Mouse (Mus musculus): ENCODE data around the gene Ppp2r3c.
"Not testable (repeated sequence)": the region's sequence is repeated elsewhere in the genome, so short reads cannot be mapped to it uniquely, and the experiment has no call there.

Gene Ppp2r3c

GRCm38 (mm10) chr12:55277583-55277982 is 25.2 kb downstream of the Ppp2r3c start:
- intact Hi-C loops (cut with DNase I) = not testable (repeated sequence)

- intact Hi-C loops (cut with DNase I) = no loop called here
Observed at GRCm38 (mm10) chr12:55272243-55272642, 30.6 kb downstream of the Ppp2r3c start.

- intact Hi-C loops (cut with DNase I) = not testable (repeated sequence)
Observed at GRCm38 (mm10) chr12:55263385-55263784, 39.4 kb downstream of the Ppp2r3c start.

- intact Hi-C loops (cut with DNase I) = not testable (repeated sequence)
Observed at GRCm38 (mm10) chr12:55261950-55262349, 40.8 kb downstream of the Ppp2r3c start.

GRCm38 (mm10) chr12:55242243-55242642 is 60.6 kb downstream of the Ppp2r3c start:
- intact Hi-C loops (cut with DNase I) = not testable (repeated sequence)

GRCm38 (mm10) chr12:55230520-55230861 is 72.3 kb downstream of the Ppp2r3c start:
- intact Hi-C loops (cut with DNase I) = not testable (repeated sequence)

GRCm38 (mm10) chr12:55229626-55230519 is 72.9 kb downstream of the Ppp2r3c start, which contains the start of gene Srp54c:
Gene Srp54c (plus strand): TSS chr12:55230168.
- intact Hi-C loops (cut with DNase I) = not testable (repeated sequence)
